Mouse (Mus musculus) neural tube, embryonic 11.5 days (tissue): ENCODE data around the gene Fam131a. TPM values are rescaled to one million over a fixed set of nuclear protein-coding genes. Genes with fewer than 3 reads are reported as not detected.

Source experiments
- ATAC-seq: fragments of 200-750 bp; cut with Nextera tagmentation; 2 replicates; pipeline ENCODE4 v1.8.0; 2017; ENCODE audit warnings: moderate number of reproducible peaks, mild to moderate bottlenecking, moderate TSS enrichment, moderate library complexity; ENCODE audit not compliant: insufficient read depth, low FRiP score, low TSS enrichment
- DNase-seq: peaks from one replicate; pipeline ENCODE4 v3.0.0-alpha.2; 2015; ENCODE audit warnings: low spot score
- H3K27ac ChIP-seq: fragments of 300-500 bp; sonication (generic); 2 replicates; pipeline ENCODE4 v1.5.1; 2014; ENCODE audit warnings: low read depth, mild to moderate bottlenecking, low read length
- H3K27me3 ChIP-seq: fragments of 300-500 bp; sonication (generic); 2 replicates; pipeline ENCODE4 v1.6.1; 2014; ENCODE audit warnings: mild to moderate bottlenecking, low read length, mixed read lengths; ENCODE audit not compliant: control insufficient read depth, insufficient read depth
- H3K36me3 ChIP-seq: fragments of 300-500 bp; sonication (generic); 2 replicates; pipeline ENCODE4 v1.6.1; 2014; ENCODE audit warnings: mild to moderate bottlenecking, low read length, moderate library complexity, mixed read lengths; ENCODE audit not compliant: control insufficient read depth, insufficient read depth
- H3K4me1 ChIP-seq: fragments of 300-500 bp; sonication (generic); 2 replicates; pipeline ENCODE4 v1.6.1; 2014; ENCODE audit warnings: low read length, mixed read lengths; ENCODE audit not compliant: control insufficient read depth, insufficient read depth
- H3K4me2 ChIP-seq: fragments of 300-500 bp; sonication (generic); 2 replicates; pipeline ENCODE4 v1.6.1; 2014; ENCODE audit warnings: low read depth, mild to moderate bottlenecking, moderate library complexity
- H3K4me3 ChIP-seq: fragments of 300-500 bp; sonication (generic); 2 replicates; pipeline ENCODE4 v1.5.1; 2014; ENCODE audit warnings: low read depth, low read length
- H3K9ac ChIP-seq: fragments of 300-500 bp; sonication (generic); 2 replicates; pipeline ENCODE4 v1.6.1; 2014; ENCODE audit warnings: mild to moderate bottlenecking, low read length
- H3K9me3 ChIP-seq: fragments of 300-500 bp; sonication (generic); 2 replicates; pipeline ENCODE4 v1.6.1; 2016; ENCODE audit warnings: low read length; ENCODE audit not compliant: control insufficient read depth
- WGBS: fragments of 180-500 bp; shearing (Covaris S2); extraction: QIAGEN DNeasy Blood & Tissue Kit; methylation state at CpG from one replicate; pipeline ENCODE4 v1.1.7; 2014; 5-methylcytosine and 5-hydroxymethylcytosine counted together
- polyA plus RNA-seq: library from polyadenylated mRNA; unstranded; fragments of >200 nt; fragmentation: Nextera tagmentation; extraction: Ambion mirVana; gene quantifications from 2 replicates; pipeline ENCODE4 v1.2.1, GENCODE M21; 2014

Gene Fam131a
- polyA plus RNA-seq, 1 experiment from 2014 or later = 17.8 TPM

GRCm38 (mm10) chr16:20708939-20709734 is 16.1 kb downstream of the Fam131a start:
- H3K36me3 ChIP-seq = peaks cover 8% of the 10 kb centered on the region
- H3K9ac ChIP-seq = no peak overlapping the region
- no peak overlapping the region for H3K4me2 ChIP-seq
- WGBS = 78% methylated on average over 19 of the region's 19 CpGs
- no peak overlapping the region for H3K27ac ChIP-seq
- ATAC-seq (peak; percentile 71), DNase-seq (peak; percentile 83)
- H3K4me3 ChIP-seq = no peak overlapping the region
- H3K9me3 ChIP-seq = no peaks in the 10 kb centered on the region
- H3K4me1 ChIP-seq = 0 out of 2 replicates have a peak, but pooled peaks cover 4% of the 10 kb centered on the region
- H3K27me3 ChIP-seq = no peaks in the 10 kb centered on the region

- WGBS = 92% methylated on average over 11 of the region's 11 CpGs
- DNase-seq (no peak), ATAC-seq (no peak)
- peaks cover 8% of the 10 kb centered on the region for H3K36me3 ChIP-seq
- H3K4me2 ChIP-seq = no peak overlapping the region
- no peaks in the 10 kb centered on the region for H3K27me3 ChIP-seq
- H3K4me1 ChIP-seq = peaks cover 14% of the 10 kb centered on the region
- H3K9ac ChIP-seq = no peak overlapping the region
- H3K27ac ChIP-seq = no peak overlapping the region
- no peak overlapping the region for H3K4me3 ChIP-seq
- no peaks in the 10 kb centered on the region for H3K9me3 ChIP-seq
Observed at GRCm38 (mm10) chr16:20710370-20710769, 17.3 kb downstream of the Fam131a start.

- peaks cover 14% of the 10 kb centered on the region for H3K4me1 ChIP-seq
- no peak for ATAC-seq
- no peak overlapping the region for H3K9ac ChIP-seq
- H3K27me3 ChIP-seq = no peaks in the 10 kb centered on the region
- no peaks in the 10 kb centered on the region for H3K9me3 ChIP-seq
- no peak overlapping the region for H3K27ac ChIP-seq
- peaks cover 7% of the 10 kb centered on the region for H3K36me3 ChIP-seq
- no peak overlapping the region for H3K4me2 ChIP-seq
- no peak overlapping the region for H3K4me3 ChIP-seq
- 90% methylated on average over 4 of the region's 4 CpGs for WGBS
- DNase-seq = no peak
Observed at GRCm38 (mm10) chr16:20710810-20711209, 17.8 kb downstream of the Fam131a start.

GRCm38 (mm10) chr16:20712190-20712589 is 19.1 kb downstream of the Fam131a start:
- WGBS = 79% methylated on average over 9 of the region's 9 CpGs
- H3K27me3 ChIP-seq = no peaks in the 10 kb centered on the region
- H3K4me2 ChIP-seq = no peak overlapping the region
- no peak overlapping the region for H3K27ac ChIP-seq
- peaks cover 23% of the 10 kb centered on the region for H3K4me1 ChIP-seq
- no peak overlapping the region for H3K4me3 ChIP-seq
- peaks cover 6% of the 10 kb centered on the region for H3K36me3 ChIP-seq
- H3K9ac ChIP-seq = no peak overlapping the region
- ATAC-seq (no peak), DNase-seq (no peak)
- H3K9me3 ChIP-seq = no peaks in the 10 kb centered on the region

DNA sequence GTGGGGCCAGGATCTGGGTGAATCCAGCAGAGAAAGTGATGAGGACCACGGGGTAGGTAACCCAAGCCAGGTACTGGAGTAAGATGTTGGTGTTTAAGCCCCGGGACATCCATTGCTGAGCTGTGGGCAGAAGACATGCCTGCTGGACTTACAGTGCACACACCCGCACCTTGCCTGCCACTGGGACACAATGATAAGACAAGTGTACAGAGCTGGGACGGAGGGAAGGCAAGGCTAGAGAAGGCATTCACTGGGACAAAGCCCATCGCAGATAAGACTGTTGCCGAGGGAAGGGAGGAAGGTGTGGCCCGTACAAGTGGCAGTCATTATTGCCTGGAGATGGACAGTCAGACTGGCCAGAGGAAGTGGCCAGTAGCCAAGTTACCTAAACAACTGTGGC is 19.8 kb downstream of the Fam131a start:
- H3K4me2 ChIP-seq = no peak overlapping the region
- no peak overlapping the region for H3K9ac ChIP-seq
- ATAC-seq (no peak), DNase-seq (no peak)
- peaks cover 25% of the 10 kb centered on the region for H3K4me1 ChIP-seq
- H3K9me3 ChIP-seq = no peaks in the 10 kb centered on the region
- peaks cover 6% of the 10 kb centered on the region for H3K36me3 ChIP-seq
- H3K4me3 ChIP-seq = no peak overlapping the region
- no peaks in the 10 kb centered on the region for H3K27me3 ChIP-seq
- no peak overlapping the region for H3K27ac ChIP-seq
- WGBS = 91% methylated on average over 7 of the region's 7 CpGs

DNA sequence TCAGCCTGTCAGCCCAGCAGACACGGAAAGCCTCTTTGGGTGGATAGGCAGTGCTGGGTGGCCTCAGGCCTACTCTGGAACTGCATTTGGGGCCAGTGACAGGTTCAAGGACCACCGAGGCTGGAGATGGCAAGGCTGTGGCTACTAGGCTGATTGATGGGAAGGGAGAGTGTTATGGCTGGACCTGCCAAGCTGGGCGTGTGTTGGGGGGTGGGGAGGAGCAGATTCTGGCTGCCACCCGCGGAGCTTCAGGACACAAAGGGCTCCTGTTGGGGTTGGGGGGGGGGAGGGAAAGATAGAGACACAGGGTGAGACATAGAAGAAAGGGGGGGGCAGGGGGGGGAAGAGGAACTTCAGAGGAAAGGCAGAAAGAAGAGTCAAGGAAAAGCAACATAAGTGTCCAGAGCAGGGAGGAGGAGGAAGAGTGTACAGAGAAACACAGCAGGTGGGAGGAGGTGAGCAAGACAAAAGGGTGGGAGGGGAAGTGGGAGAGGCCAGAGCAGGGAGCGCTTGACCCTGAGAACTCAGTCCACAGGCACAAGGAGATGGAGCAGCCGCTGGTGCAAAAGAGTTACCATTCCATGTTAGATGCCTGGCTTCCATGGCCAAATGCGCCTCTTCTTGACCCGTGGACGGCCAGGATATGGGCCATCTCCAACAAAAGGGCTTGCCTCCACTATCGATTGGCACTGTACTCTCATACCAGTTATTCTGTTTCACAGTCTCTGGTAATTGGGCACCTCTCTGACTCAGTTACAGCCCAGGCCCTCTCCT is 21.5 kb downstream of the Fam131a start:
- DNase-seq = no peak
- Histone ChIP-seq H3K4me1 (peaks cover 30% of the 10 kb centered on the region), H3K27ac (no peak overlapping the region), H3K9me3 (no peaks in the 10 kb centered on the region), H3K36me3 (peaks cover 6% of the 10 kb centered on the region), H3K4me3 (peak overlapping the region; percentile 63), H3K4me2 (peak overlapping the region; percentile 93), H3K27me3 (no peaks in the 10 kb centered on the region), H3K9ac (peak overlapping the region; percentile 82)
- ATAC-seq = no peak
- WGBS = 28% methylated on average over 11 of the region's 11 CpGs

- no peaks in the 10 kb centered on the region for H3K9me3 ChIP-seq
- H3K27me3 ChIP-seq = no peaks in the 10 kb centered on the region
- peaks cover 30% of the 10 kb centered on the region for H3K4me1 ChIP-seq
- H3K4me2 ChIP-seq = peak overlapping the region; percentile 93
- ATAC-seq (no peak), DNase-seq (no peak)
- 47% methylated on average over 2 of the region's 2 CpGs for WGBS
- H3K9ac ChIP-seq = peak overlapping the region; percentile 82
- H3K4me3 ChIP-seq = peak overlapping the region; percentile 63
- H3K36me3 ChIP-seq = peaks cover 6% of the 10 kb centered on the region
- H3K27ac ChIP-seq = no peak overlapping the region
Observed at GRCm38 (mm10) chr16:20715161-20715560, 22.1 kb downstream of the Fam131a start.

- H3K27me3 ChIP-seq = no peaks in the 10 kb centered on the region
- no peaks in the 10 kb centered on the region for H3K9me3 ChIP-seq
- peaks cover 30% of the 10 kb centered on the region for H3K4me1 ChIP-seq
- peak overlapping the region; percentile 63 for H3K4me3 ChIP-seq
- ATAC-seq (no peak; the same call in 1 of the 2 replicates), DNase-seq (no peak)
- H3K27ac ChIP-seq = peak overlapping the region; percentile 88
- H3K4me2 ChIP-seq = peak overlapping the region; percentile 93
- WGBS = 0% methylated on average over 12 of the region's 12 CpGs
- H3K36me3 ChIP-seq = peaks cover 6% of the 10 kb centered on the region
- H3K9ac ChIP-seq = peak overlapping the region; percentile 82
Observed at GRCm38 (mm10) chr16:20715566-20715965, 22.5 kb downstream of the Fam131a start.
